Mouse (Mus musculus): Measurements from ENCODE around the gene Bst2.
A peak's percentile ranks its signal among the peaks of the same experiment; 100 is the strongest.

The Bst2 gene

GRCm38 (mm10) chr8:71485142-71486135 is 51.8 kb downstream of the Bst2 start, which contains the start of gene Ano8:
Ano8 (minus strand) TSS chr8:71485963.
- peak; percentile 81 for DNase-seq (ENCODE audit: low spot score)

- no peak for DNase-seq (ENCODE audit: low spot score)
These were observed 52.5 kb downstream of the Bst2 start for GRCm38 (mm10) chr8:71484736-71485135.

Measured in left cerebral cortex, adult 11 months (tissue).